Mouse (Mus musculus): Measurements from ENCODE around the gene Gm49358. TPM values are rescaled to one million over a fixed set of nuclear protein-coding genes. Genes with fewer than 3 reads are reported as not detected.

The Gm49358 gene
- polyA plus RNA-seq, 1 experiment = not detected

GRCm38 (mm10) chr10:86785396-86785795 is 21.6 kb downstream of the Gm49358 start:
- Histone ChIP-seq H3K4me1 (ENCODE audit: control insufficient read depth, insufficient read depth, low read length) (peaks cover 8% of the 10 kb centered on the region), H3K4me3 (ENCODE audit: low read depth, low read length) (no peak overlapping the region), H3K36me3 (ENCODE audit: control insufficient read depth, insufficient read depth, low read length, poor library complexity, severe bottlenecking) (no peaks in the 10 kb centered on the region), H3K27ac (ENCODE audit: insufficient read depth, low read length) (no peak overlapping the region), H3K27me3 (ENCODE audit: control insufficient read depth, insufficient read depth, low read length, poor library complexity, severe bottlenecking) (no peaks in the 10 kb centered on the region), H3K9me3 (replicated peaks; ENCODE audit: control insufficient read depth, insufficient read depth, low read length, poor library complexity, severe bottlenecking) (no peaks in the 10 kb centered on the region), H3K9ac (ENCODE audit: low read depth, poor library complexity, severe bottlenecking) (no peak overlapping the region)
- no peak for TF ChIP-seq EP300 (IDR thresholded peaks at IDR 0.05; ENCODE audit: insufficient read depth, low read depth, low read length)
- no peak for TF ChIP-seq POLR2A (IDR thresholded peaks at IDR 0.05; ENCODE audit: insufficient read depth, low read length)
- TF ChIP-seq CTCF (IDR thresholded peaks at IDR 0.05; ENCODE audit: low read depth, low read length) = no peak

DNA sequence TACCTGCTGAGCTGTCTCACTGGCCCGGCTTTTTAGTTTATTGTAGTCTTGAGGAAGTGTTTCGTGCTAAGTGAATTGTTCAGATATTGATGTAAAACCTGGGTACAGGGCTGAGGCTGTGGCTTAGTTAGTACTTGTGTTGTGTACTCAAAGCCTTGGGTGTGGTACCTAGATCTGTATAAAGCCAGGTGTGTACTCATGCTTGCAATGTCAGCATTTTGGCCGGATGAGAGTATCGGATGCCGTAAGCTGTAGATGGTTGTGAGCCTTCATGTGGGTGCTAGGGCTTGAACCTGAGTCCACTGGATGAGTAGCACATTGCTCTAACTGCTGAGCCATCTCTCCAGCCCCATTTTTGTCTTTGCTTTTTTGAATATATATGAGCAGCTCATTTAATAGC is 22.3 kb downstream of the Gm49358 start:
- Histone ChIP-seq H3K4me3 (ENCODE audit: low read depth, low read length) (no peak overlapping the region), H3K4me1 (ENCODE audit: control insufficient read depth, insufficient read depth, low read length) (peaks cover 8% of the 10 kb centered on the region), H3K36me3 (ENCODE audit: control insufficient read depth, insufficient read depth, low read length, poor library complexity, severe bottlenecking) (no peaks in the 10 kb centered on the region), H3K9ac (ENCODE audit: low read depth, poor library complexity, severe bottlenecking) (no peak overlapping the region), H3K9me3 (replicated peaks; ENCODE audit: control insufficient read depth, insufficient read depth, low read length, poor library complexity, severe bottlenecking) (no peaks in the 10 kb centered on the region), H3K27ac (ENCODE audit: insufficient read depth, low read length) (no peak overlapping the region), H3K27me3 (ENCODE audit: control insufficient read depth, insufficient read depth, low read length, poor library complexity, severe bottlenecking) (no peaks in the 10 kb centered on the region)
- no peak for TF ChIP-seq CTCF (IDR thresholded peaks at IDR 0.05; ENCODE audit: low read depth, low read length)
- no peak for TF ChIP-seq POLR2A (IDR thresholded peaks at IDR 0.05; ENCODE audit: insufficient read depth, low read length)
- no peak for TF ChIP-seq EP300 (IDR thresholded peaks at IDR 0.05; ENCODE audit: insufficient read depth, low read depth, low read length)

GRCm38 (mm10) chr10:86788193-86788592 is 24.4 kb downstream of the Gm49358 start:
- H3K27ac ChIP-seq (ENCODE audit: insufficient read depth, low read length) = no peak overlapping the region
- no peaks in the 10 kb centered on the region for H3K27me3 ChIP-seq (ENCODE audit: control insufficient read depth, insufficient read depth, low read length, poor library complexity, severe bottlenecking)
- H3K9ac ChIP-seq (ENCODE audit: low read depth, poor library complexity, severe bottlenecking) = no peak overlapping the region
- no peak overlapping the region for H3K4me3 ChIP-seq (ENCODE audit: low read depth, low read length)
- H3K4me1 ChIP-seq (ENCODE audit: control insufficient read depth, insufficient read depth, low read length) = peaks cover 7% of the 10 kb centered on the region
- no peaks in the 10 kb centered on the region for H3K9me3 ChIP-seq (replicated peaks; ENCODE audit: control insufficient read depth, insufficient read depth, low read length, poor library complexity, severe bottlenecking)
- no peak for TF ChIP-seq POLR2A (IDR thresholded peaks at IDR 0.05; ENCODE audit: insufficient read depth, low read length)
- TF ChIP-seq EP300 (IDR thresholded peaks at IDR 0.05; ENCODE audit: insufficient read depth, low read depth, low read length) = no peak
- no peak for TF ChIP-seq CTCF (IDR thresholded peaks at IDR 0.05; ENCODE audit: low read depth, low read length)
- no peaks in the 10 kb centered on the region for H3K36me3 ChIP-seq (ENCODE audit: control insufficient read depth, insufficient read depth, low read length, poor library complexity, severe bottlenecking)

- TF ChIP-seq CTCF (IDR thresholded peaks at IDR 0.05; ENCODE audit: low read depth, low read length) = no peak
- no peak for TF ChIP-seq EP300 (IDR thresholded peaks at IDR 0.05; ENCODE audit: insufficient read depth, low read depth, low read length)
- TF ChIP-seq POLR2A (IDR thresholded peaks at IDR 0.05; ENCODE audit: insufficient read depth, low read length) = no peak
- Histone ChIP-seq H3K36me3 (ENCODE audit: control insufficient read depth, insufficient read depth, low read length, poor library complexity, severe bottlenecking) (no peaks in the 10 kb centered on the region), H3K9ac (ENCODE audit: low read depth, poor library complexity, severe bottlenecking) (no peak overlapping the region), H3K27ac (ENCODE audit: insufficient read depth, low read length) (no peak overlapping the region), H3K4me1 (ENCODE audit: control insufficient read depth, insufficient read depth, low read length) (peaks cover 9% of the 10 kb centered on the region), H3K27me3 (ENCODE audit: control insufficient read depth, insufficient read depth, low read length, poor library complexity, severe bottlenecking) (no peaks in the 10 kb centered on the region), H3K9me3 (replicated peaks; ENCODE audit: control insufficient read depth, insufficient read depth, low read length, poor library complexity, severe bottlenecking) (no peaks in the 10 kb centered on the region), H3K4me3 (ENCODE audit: low read depth, low read length) (no peak overlapping the region)
These were observed 25.4 kb downstream of the Gm49358 start for GRCm38 (mm10) chr10:86789146-86789672.

GRCm38 (mm10) chr10:86791507-86792184 is 27.9 kb downstream of the Gm49358 start:
- Histone ChIP-seq H3K4me1 (ENCODE audit: control insufficient read depth, insufficient read depth, low read length) (peaks cover 7% of the 10 kb centered on the region), H3K9me3 (replicated peaks; ENCODE audit: control insufficient read depth, insufficient read depth, low read length, poor library complexity, severe bottlenecking) (no peaks in the 10 kb centered on the region), H3K27me3 (ENCODE audit: control insufficient read depth, insufficient read depth, low read length, poor library complexity, severe bottlenecking) (no peaks in the 10 kb centered on the region), H3K27ac (ENCODE audit: insufficient read depth, low read length) (no peak overlapping the region), H3K36me3 (ENCODE audit: control insufficient read depth, insufficient read depth, low read length, poor library complexity, severe bottlenecking) (no peaks in the 10 kb centered on the region), H3K9ac (ENCODE audit: low read depth, poor library complexity, severe bottlenecking) (no peak overlapping the region), H3K4me3 (ENCODE audit: low read depth, low read length) (no peak overlapping the region)
- TF ChIP-seq EP300 (IDR thresholded peaks at IDR 0.05; ENCODE audit: insufficient read depth, low read depth, low read length) = no peak

DNA sequence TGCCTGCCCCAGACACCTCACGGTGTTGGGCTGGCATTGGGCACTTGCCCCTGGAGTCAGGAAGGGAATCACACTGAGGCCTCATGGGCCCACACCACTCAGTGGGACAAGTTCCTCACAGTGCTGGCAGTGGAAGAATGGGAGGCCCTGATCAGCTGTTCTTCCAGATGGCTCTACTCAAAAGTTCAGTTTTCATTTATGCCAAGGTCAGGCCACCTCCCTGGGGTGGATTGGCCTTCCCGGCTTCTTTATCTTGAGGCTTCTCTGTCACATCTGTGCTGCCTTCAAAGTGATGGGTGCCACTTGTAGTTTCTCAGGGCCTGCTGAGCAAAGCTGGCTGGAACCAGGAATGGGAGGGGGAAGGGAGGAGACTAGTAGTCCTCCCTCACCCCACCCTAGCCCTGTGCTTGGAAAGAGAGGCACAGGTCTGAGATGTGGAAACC is 29.8 kb downstream of the Gm49358 start:
- no peaks in the 10 kb centered on the region for H3K36me3 ChIP-seq (ENCODE audit: control insufficient read depth, insufficient read depth, low read length, poor library complexity, severe bottlenecking)
- H3K9ac ChIP-seq (ENCODE audit: low read depth, poor library complexity, severe bottlenecking) = no peak overlapping the region
- TF ChIP-seq EP300 (IDR thresholded peaks at IDR 0.05; ENCODE audit: insufficient read depth, low read depth, low read length) = no peak
- H3K27ac ChIP-seq (ENCODE audit: insufficient read depth, low read length) = no peak overlapping the region
- no peak overlapping the region for H3K4me3 ChIP-seq (ENCODE audit: low read depth, low read length)
- H3K9me3 ChIP-seq (replicated peaks; ENCODE audit: control insufficient read depth, insufficient read depth, low read length, poor library complexity, severe bottlenecking) = no peaks in the 10 kb centered on the region
- peaks cover 6% of the 10 kb centered on the region for H3K4me1 ChIP-seq (ENCODE audit: control insufficient read depth, insufficient read depth, low read length)
- H3K27me3 ChIP-seq (ENCODE audit: control insufficient read depth, insufficient read depth, low read length, poor library complexity, severe bottlenecking) = no peaks in the 10 kb centered on the region
